Mouse (Mus musculus): ENCODE results near the gene Sirt6. TPM values are rescaled to one million over a fixed set of nuclear protein-coding genes. Genes with fewer than 3 reads are reported as not detected.

The Sirt6 gene
- total RNA-seq, 1 experiment from 2014 or later = 22.2 TPM

GRCm38 (mm10) chr10:81626101-81626993 lies 1.2 kb downstream of the Sirt6 start:
- peak; percentile 68 for DNase-seq

GRCm38 (mm10) chr10:81623441-81623840 lies 4.2 kb downstream of the Sirt6 start:
- DNase-seq = no peak

- no peak for DNase-seq
Measured at GRCm38 (mm10) chr10:81620786-81621185, 6.8 kb downstream of the Sirt6 start.

- DNase-seq = no peak
Measured at GRCm38 (mm10) chr10:81619976-81620375, 7.6 kb downstream of the Sirt6 start.

GRCm38 (mm10) chr10:81615486-81615885 lies 12.1 kb downstream of the Sirt6 start:
- no peak for DNase-seq

- peak; percentile 65 for DNase-seq
Measured at GRCm38 (mm10) chr10:81612779-81613178, 14.8 kb downstream of the Sirt6 start.

- no peak for DNase-seq
Measured at GRCm38 (mm10) chr10:81608308-81608707, 19.3 kb downstream of the Sirt6 start.

GRCm38 (mm10) chr10:81605974-81606751 lies 21.4 kb downstream of the Sirt6 start, which contains the start of gene BC025920:
TSS of gene BC025920 (plus strand) at chr10:81606270.
- peak; percentile 97 for DNase-seq

GRCm38 (mm10) chr10:81605666-81605973 lies 22.0 kb downstream of the Sirt6 start:
- no peak for DNase-seq

GRCm38 (mm10) chr10:81604968-81605665 lies 22.5 kb downstream of the Sirt6 start:
- peak; percentile 91 for DNase-seq

GRCm38 (mm10) chr10:81604019-81604967 lies 23.3 kb downstream of the Sirt6 start:
- no peak for DNase-seq

- DNase-seq = peak; percentile 43
Measured at GRCm38 (mm10) chr10:81602741-81603151, 24.9 kb downstream of the Sirt6 start.

GRCm38 (mm10) chr10:81601396-81601905 lies 26.1 kb downstream of the Sirt6 start:
- no peak for DNase-seq

- DNase-seq = peak; percentile 98
Measured at GRCm38 (mm10) chr10:81600738-81601203, 26.8 kb downstream of the Sirt6 start, which contains the start of gene Tle6. TSS of gene Tle6 (minus strand) at chr10:81601073.

- no peak for DNase-seq
Measured at GRCm38 (mm10) chr10:81600096-81600495, 27.5 kb downstream of the Sirt6 start.

GRCm38 (mm10) chr10:81599630-81600029 lies 28.0 kb downstream of the Sirt6 start:
- no peak for DNase-seq

- DNase-seq = no peak
Measured at GRCm38 (mm10) chr10:81598871-81599270, 28.7 kb downstream of the Sirt6 start.

GRCm38 (mm10) chr10:81598342-81598741 lies 29.3 kb downstream of the Sirt6 start:
- DNase-seq = no peak

- DNase-seq = peak; percentile 83
Measured at GRCm38 (mm10) chr10:81597137-81597950, 30.3 kb downstream of the Sirt6 start.

- peak; percentile 70 for DNase-seq
Measured at GRCm38 (mm10) chr10:81596611-81597010, 31.0 kb downstream of the Sirt6 start.

Data from adrenal gland, postnatal 14 days (tissue).